Mouse (Mus musculus) urinary bladder, postnatal 4 days (tissue): ENCODE data around the gene Btbd35f15.
"Not testable (repeated sequence)": the region's sequence is repeated elsewhere in the genome, so short reads cannot be mapped to it uniquely, and the experiment has no call there.

Experiments used
- DNase-seq, 2 experiments: peaks; one replicate each; pipeline ENCODE4 v3.0.0; 2021 to 2022; ENCODE audit warnings: low spot score in 2 of 2

Btbd35f15 gene

DNA sequence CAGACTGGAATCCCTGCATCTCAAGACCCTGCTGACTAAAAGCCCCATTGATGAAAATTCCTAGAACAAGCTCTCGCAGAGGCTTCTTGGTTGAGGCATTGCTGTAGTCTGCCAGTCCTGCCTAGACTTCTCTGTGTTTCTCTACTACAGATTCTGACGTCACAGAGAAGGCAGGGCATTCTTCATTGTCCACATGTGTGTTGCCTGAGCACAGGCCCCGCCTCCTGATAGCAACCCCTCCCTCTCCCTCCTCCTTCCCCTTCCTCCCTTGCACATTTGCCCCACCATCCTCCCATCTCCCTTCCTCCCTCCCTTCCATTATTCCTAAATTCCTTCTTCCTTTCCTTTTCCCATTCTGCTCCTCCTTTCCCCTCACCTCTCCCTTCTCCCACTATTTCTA, at the start of gene Btbd35f15:
TSS of gene Btbd35f15 (minus strand) at position 101 of the 400 bp plus-strand sequence.
- DNase-seq, result not testable (repeated sequence)
